27 mouse cellular contexts compared by ENCODE assay signal in the genomic region with DNA sequence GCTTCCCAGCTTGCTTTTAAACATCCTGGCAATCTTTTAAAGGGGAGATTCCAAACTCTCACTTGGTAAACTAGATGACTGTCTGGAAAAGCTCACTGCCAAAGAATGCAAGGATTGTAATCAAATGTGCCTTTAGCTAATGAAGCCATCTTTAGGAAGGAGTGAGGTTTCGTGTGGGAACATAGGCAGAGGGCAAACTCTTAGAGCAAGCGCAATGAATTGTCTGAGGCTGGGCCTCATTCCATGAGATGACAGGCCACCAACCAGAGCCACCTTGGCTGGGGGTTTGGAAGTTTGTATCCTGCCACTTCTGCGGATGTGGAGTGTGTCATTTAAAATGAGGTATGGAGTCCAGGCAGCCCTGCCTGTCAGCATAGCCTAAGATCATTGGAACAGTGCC. TPM values are rescaled to one million over a fixed set of nuclear protein-coding genes. Genes with fewer than 3 reads are reported as not detected.
DNase-seq lines count a peak whose midpoint lies in the region; ATAC-seq and TF ChIP-seq lines count a peak whose summit lies in the region.
"Had no signal": no experiment of that assay in that cellular context is flagged by ENCODE, and none has a peak within 500 bp of the region (broad histone marks: within the 10 kb centered on the region; RNA-seq: fewer than 3 reads in every experiment).

No protein-coding gene starts in this region.

- no peak overlapping the region for H3K4me3 ChIP-seq in heart, postnatal 0 days (ENCODE audit: low read depth, low read length)
- no peak overlapping the region for H3K4me3 ChIP-seq in lung, embryonic 16.5 days (ENCODE audit: low read length)
- no peak overlapping the region for H3K4me3 ChIP-seq in stomach, embryonic 15.5 days (replicated peaks)
- no peak overlapping the region for H3K4me3 ChIP-seq in forebrain, postnatal 0 days (ENCODE audit: low read depth, low read length)
- H3K4me3 ChIP-seq: hindbrain, embryonic 10.5 days; limb, embryonic 15.5 days; myocyte had no signal

- DNase-seq in heart, postnatal 0 days (ENCODE audit: low spot score), result no peak
- no peak for DNase-seq in heart, postnatal 4 days
- no peak for DNase-seq in lung, postnatal 25 days (ENCODE audit: low spot score)
- peak; percentile 8 for DNase-seq in brain, embryonic 14.5 days (ENCODE audit: low read depth)
- no peak for DNase-seq in forebrain, postnatal 0 days
- DNase-seq in left cerebral cortex, postnatal 25 days (ENCODE audit: low spot score in 2 of 2), result no peak
- DNase-seq: adrenal gland, postnatal 36 days; cerebellum, adult 2 months; cerebellum, postnatal 36 days; midbrain, embryonic 14.5 days; thymus, postnatal 14 days had no signal

- H3K9ac ChIP-seq in heart, postnatal 0 days (replicated peaks; ENCODE audit: low read depth, low read length), result no peak overlapping the region
- H3K9ac ChIP-seq in lung, embryonic 16.5 days (ENCODE audit: low read length), result no peak overlapping the region
- no peak overlapping the region for H3K9ac ChIP-seq in stomach, embryonic 15.5 days
- no peak overlapping the region for H3K9ac ChIP-seq in forebrain, postnatal 0 days
- H3K9ac ChIP-seq: limb, embryonic 15.5 days had no signal

- no peaks in the 10 kb centered on the region for H3K36me3 ChIP-seq in heart, postnatal 0 days (replicated peaks; ENCODE audit: control insufficient read depth, insufficient read depth, low read length)
- H3K36me3 ChIP-seq in lung, embryonic 16.5 days (ENCODE audit: control insufficient read depth, insufficient read depth, low read length), result peaks cover 2% of the 10 kb centered on the region
- no peaks in the 10 kb centered on the region for H3K36me3 ChIP-seq in stomach, embryonic 15.5 days
- H3K36me3 ChIP-seq in forebrain, postnatal 0 days (ENCODE audit: insufficient read depth), result no peaks in the 10 kb centered on the region
- H3K36me3 ChIP-seq: hindbrain, embryonic 10.5 days had no signal

- no peaks in the 10 kb centered on the region for H3K4me1 ChIP-seq in heart, postnatal 0 days (ENCODE audit: control insufficient read depth, insufficient read depth)
- H3K4me1 ChIP-seq in lung, embryonic 16.5 days (replicated peaks; ENCODE audit: control insufficient read depth, insufficient read depth, low read length), result peaks cover 7% of the 10 kb centered on the region; the same call in 1 of the 2 replicates
- no peaks in the 10 kb centered on the region; the same call in 1 of the 2 replicates for H3K4me1 ChIP-seq in stomach, embryonic 15.5 days
- no peaks in the 10 kb centered on the region for H3K4me1 ChIP-seq in forebrain, postnatal 0 days (ENCODE audit: insufficient read depth)

- no peak for TF ChIP-seq CTCF in heart, postnatal 0 days (IDR thresholded peaks at IDR 0.05; ENCODE audit: low read depth)
- TF ChIP-seq CTCF in brain, embryonic 14.5 days (IDR thresholded peaks at IDR 0.05; ENCODE audit: borderline replicate concordance, extremely low read depth, insufficient read depth, insufficient read length), result no peak
- no peak for TF ChIP-seq CTCF in forebrain, postnatal 0 days (IDR thresholded peaks at IDR 0.05; ENCODE audit: low read depth)

- no peak for TF ChIP-seq EP300 in heart, postnatal 0 days (IDR thresholded peaks at IDR 0.05; ENCODE audit: low read depth)

- no peaks in the 10 kb centered on the region for H3K9me3 ChIP-seq in heart, postnatal 0 days (replicated peaks; ENCODE audit: control insufficient read depth, low read length)
- H3K9me3 ChIP-seq in lung, embryonic 16.5 days (ENCODE audit: control insufficient read depth, low read length), result no peaks in the 10 kb centered on the region
- H3K9me3 ChIP-seq in stomach, embryonic 15.5 days, result no peaks in the 10 kb centered on the region
- no peaks in the 10 kb centered on the region for H3K9me3 ChIP-seq in forebrain, postnatal 0 days (ENCODE audit: low read length)
- H3K9me3 ChIP-seq: limb, embryonic 15.5 days had no signal

- intact Hi-C loops in left cerebral cortex, postnatal 25 days (cut with DNase I), result no loop called here

- no peak for TF ChIP-seq POLR2A in brain, embryonic 14.5 days (IDR thresholded peaks at IDR 0.05; ENCODE audit: borderline replicate concordance, extremely low read depth, insufficient read depth, insufficient read length, poor library complexity, severe bottlenecking)

- no peak for ATAC-seq in heart, postnatal 0 days (ENCODE audit: insufficient read depth, low read depth)
- ATAC-seq in lung, embryonic 16.5 days (ENCODE audit: low read depth), result peak; percentile 67
- ATAC-seq in stomach, embryonic 15.5 days (ENCODE audit: insufficient read depth, low FRiP score, low read depth), result no peak; the same call in 1 of the 2 replicates
- no peak for ATAC-seq in forebrain, postnatal 0 days
- ATAC-seq: hindbrain, postnatal 0 days had no signal

- H3K27ac ChIP-seq in heart, postnatal 0 days (ENCODE audit: low read depth), result 0 out of 2 replicates have a peak overlapping the region, but pooled peaks have one; percentile 15
- H3K27ac ChIP-seq in lung, embryonic 16.5 days (ENCODE audit: low read length), result peak overlapping the region; percentile 5
- H3K27ac ChIP-seq in stomach, embryonic 15.5 days, result peak overlapping the region; percentile 77
- no peak overlapping the region for H3K27ac ChIP-seq in forebrain, postnatal 0 days (ENCODE audit: low read depth, low read length)
- H3K27ac ChIP-seq: hindbrain, embryonic 10.5 days; hindbrain, postnatal 0 days; limb, embryonic 15.5 days had no signal

- WGBS in heart, postnatal 0 days, result 79% methylated on average over 3 of the region's 3 CpGs
- 63% methylated on average over 3 of the region's 3 CpGs for WGBS in lung, embryonic 16.5 days
- WGBS in stomach, embryonic 15.5 days, result 44% methylated on average over 3 of the region's 3 CpGs
- 64% methylated on average over 3 of the region's 3 CpGs for WGBS in forebrain, postnatal 0 days

- no peaks in the 10 kb centered on the region for H3K27me3 ChIP-seq in heart, postnatal 0 days (ENCODE audit: control insufficient read depth, insufficient read depth, low read length)
- no peaks in the 10 kb centered on the region for H3K27me3 ChIP-seq in lung, embryonic 16.5 days (ENCODE audit: control insufficient read depth, insufficient read depth, low read depth, low read length)
- no peaks in the 10 kb centered on the region for H3K27me3 ChIP-seq in stomach, embryonic 15.5 days (replicated peaks)
- no peaks in the 10 kb centered on the region for H3K27me3 ChIP-seq in forebrain, postnatal 0 days (ENCODE audit: insufficient read depth, low read length)
- H3K27me3 ChIP-seq: CH12.LX; limb, embryonic 15.5 days had no signal

- no peak overlapping the region for H3K4me2 ChIP-seq in heart, postnatal 0 days (ENCODE audit: low read depth, low read length)
- H3K4me2 ChIP-seq in lung, embryonic 16.5 days (ENCODE audit: low read depth, low read length), result no peak overlapping the region
- no peak overlapping the region for H3K4me2 ChIP-seq in stomach, embryonic 15.5 days
- H3K4me2 ChIP-seq in forebrain, postnatal 0 days (ENCODE audit: low read depth), result no peak overlapping the region
- H3K4me2 ChIP-seq: limb, embryonic 15.5 days had no signal

RNA-seq across cellular contexts. Expression of gene Dync2li1, which starts 6.2 kb away (rescaled TPM):
- total RNA-seq in heart, postnatal 0 days (2014; rRNA removed; ENCODE audit: low replicate concordance), result 3.9 TPM in 1 of 2 replicates, not detected in the other
- 6.4 and 6.6 TPM in 2 replicates for polyA plus RNA-seq in heart, postnatal 0 days (2015; fragmentation: Nextera tagmentation; extraction: Ambion mirVana)
- total RNA-seq in heart, postnatal 4 days (2021), result 1 to 10 TPM; 3.8 to 4.3 TPM
- polyA plus RNA-seq in lung, embryonic 16.5 days (2015; fragmentation: Nextera tagmentation; extraction: Ambion mirVana), result 43.7 and 46.9 TPM in 2 replicates
- polyA plus RNA-seq in brain, embryonic 14.5 days (2012; rRNA removed), result 18.0 and 23.0 TPM in 2 replicates
- 27.8 and 31.4 TPM in 2 replicates for polyA plus RNA-seq in stomach, embryonic 15.5 days (2015; fragmentation: Nextera tagmentation; extraction: Ambion mirVana)
- total RNA-seq in forebrain, postnatal 0 days (2014; rRNA removed), result 14.0 and 19.1 TPM in 2 replicates
- 38.9 and 42.1 TPM in 2 replicates for polyA plus RNA-seq in forebrain, postnatal 0 days (2015; fragmentation: Nextera tagmentation; extraction: Ambion mirVana)
- 10 to 100 TPM; 18.5 to 20.4 TPM for total RNA-seq in left cerebral cortex, postnatal 25 days (2021)
- total RNA-seq: MEL had no signal

RNA-seq across cellular contexts. Expression of gene Abcg8, which starts 56.0 kb away (rescaled TPM):
- not detected in 2 replicates for total RNA-seq in heart, postnatal 0 days (2014; rRNA removed; ENCODE audit: low replicate concordance)
- polyA plus RNA-seq in heart, postnatal 0 days (2015; fragmentation: Nextera tagmentation; extraction: Ambion mirVana), result not detected in 2 replicates
- total RNA-seq in heart, postnatal 4 days (2021), result not detected
- polyA plus RNA-seq in lung, embryonic 16.5 days (2015; fragmentation: Nextera tagmentation; extraction: Ambion mirVana), result not detected in 2 replicates
- 0.50 and 0.55 TPM in 2 replicates for polyA plus RNA-seq in brain, embryonic 14.5 days (2012; rRNA removed)
- 0.14 and 0.15 TPM in 2 replicates for polyA plus RNA-seq in stomach, embryonic 15.5 days (2015; fragmentation: Nextera tagmentation; extraction: Ambion mirVana)
- 0.10 TPM in 1 of 2 replicates, not detected in the other for total RNA-seq in forebrain, postnatal 0 days (2014; rRNA removed)
- 0.09 and 0.17 TPM in 2 replicates for polyA plus RNA-seq in forebrain, postnatal 0 days (2015; fragmentation: Nextera tagmentation; extraction: Ambion mirVana)
- not detected for total RNA-seq in left cerebral cortex, postnatal 25 days (2021)
- total RNA-seq: adrenal gland, postnatal 36 days; granulocyte monocyte progenitor cell, adult 5-6 weeks; hindbrain, postnatal 0 days; layer of hippocampus, adult 18-20 months; layer of hippocampus, postnatal 25 days; left cerebral cortex, postnatal 10 days; megakaryocyte, adult 5-6 weeks; MEL had no signal
- polyA plus RNA-seq: cerebellum, adult 2 months; frontal cortex, adult 2 months; heart, embryonic 14.5 days; hindbrain, postnatal 0 days; neural tube, embryonic 14.5 days had no signal
